Mouse (Mus musculus) cerebellum, adult 18-20 months (tissue): ENCODE results near the gene Adam12.

Source experiments
- DNase-seq, 2 experiments: peaks; one replicate each; pipeline ENCODE4 v3.0.0; 2021

The Adam12 gene

GRCm38 (mm10) chr7:133862233-133862632 lies 369.7 kb downstream of the Adam12 start:
- no peak for DNase-seq

- no peak for DNase-seq
Observed at GRCm38 (mm10) chr7:133859548-133859947, 372.4 kb downstream of the Adam12 start.

- peak; percentile 10 to 24 for DNase-seq
Observed at GRCm38 (mm10) chr7:133858506-133858905, 373.4 kb downstream of the Adam12 start.

- DNase-seq, result peak; percentile 48 to 71
Observed at GRCm38 (mm10) chr7:133856278-133856677, 375.7 kb downstream of the Adam12 start.

- DNase-seq, result no peak
Observed at GRCm38 (mm10) chr7:133850735-133851134, 381.2 kb downstream of the Adam12 start.

GRCm38 (mm10) chr7:133848180-133848579 lies 383.8 kb downstream of the Adam12 start:
- DNase-seq, result no peak

- no peak for DNase-seq
Observed at GRCm38 (mm10) chr7:133847175-133847574, 384.8 kb downstream of the Adam12 start.

- no peak for DNase-seq
Observed at GRCm38 (mm10) chr7:133842079-133842478, 389.9 kb downstream of the Adam12 start.

- DNase-seq, result peak in 1 of 2 experiments; percentile 25
Observed at GRCm38 (mm10) chr7:133839546-133839945, 392.4 kb downstream of the Adam12 start.
